Mouse (Mus musculus) intestine, embryonic 14.5 days (tissue): Measurements from ENCODE around the gene Tbc1d1. TPM values are rescaled to one million over a fixed set of nuclear protein-coding genes. Genes with fewer than 3 reads are reported as not detected.

Source experiments
- ATAC-seq: fragments of 200-750 bp; cut with Nextera tagmentation; replicated peaks from 2 replicates; pipeline ENCODE4 v1.8.0; 2017; ENCODE audit warnings: low read depth, moderate number of reproducible peaks, moderate TSS enrichment, moderate library complexity; ENCODE audit not compliant: low FRiP score, low TSS enrichment
- DNase-seq: peaks from one replicate; pipeline ENCODE4 v3.0.0-alpha.2; 2018; ENCODE audit warnings: low spot score
- H3K27ac ChIP-seq: fragments of 300-500 bp; sonication (generic); 2 replicates; pipeline ENCODE4 v1.5.1; 2014; ENCODE audit warnings: low read depth, mild to moderate bottlenecking, control low read depth
- H3K27me3 ChIP-seq: fragments of 300-500 bp; sonication (generic); replicated peaks from 2 replicates; pipeline ENCODE4 v1.6.1; 2014; ENCODE audit warnings: low read length, control low read depth; ENCODE audit not compliant: control insufficient read depth, insufficient read depth
- H3K36me3 ChIP-seq: fragments of 300-500 bp; sonication (generic); 2 replicates; pipeline ENCODE4 v1.6.1; 2014; ENCODE audit warnings: low read length, control low read depth; ENCODE audit not compliant: control insufficient read depth, insufficient read depth
- H3K4me1 ChIP-seq: fragments of 300-500 bp; sonication (generic); replicated peaks from 2 replicates; pipeline ENCODE4 v1.6.1; 2014; ENCODE audit warnings: low read length, control low read depth, mixed read lengths; ENCODE audit not compliant: control insufficient read depth, insufficient read depth
- H3K4me2 ChIP-seq: fragments of 300-500 bp; sonication (generic); 2 replicates; pipeline ENCODE4 v1.6.1; 2014; ENCODE audit warnings: low read length
- H3K4me3 ChIP-seq: fragments of 300-500 bp; sonication (generic); 2 replicates; pipeline ENCODE4 v1.5.1; 2014; ENCODE audit warnings: low read depth, low read length, control low read depth, mixed read lengths
- H3K9ac ChIP-seq: fragments of 300-500 bp; sonication (generic); 2 replicates; pipeline ENCODE4 v1.6.1; 2014; ENCODE audit warnings: mild to moderate bottlenecking, low read length
- H3K9me3 ChIP-seq: fragments of 300-500 bp; sonication (generic); 2 replicates; pipeline ENCODE4 v1.6.1; 2016; ENCODE audit warnings: low read length, control low read depth; ENCODE audit not compliant: control insufficient read depth
- WGBS: fragments of 180-500 bp; shearing (Covaris S2); extraction: QIAGEN DNeasy Blood & Tissue Kit; methylation state at CpG from one replicate; pipeline ENCODE4 v1.1.7; 2014; 5-methylcytosine and 5-hydroxymethylcytosine counted together
- polyA plus RNA-seq: library from polyadenylated mRNA; unstranded; fragments of >200 nt; fragmentation: Nextera tagmentation; extraction: Ambion mirVana; gene quantifications from 2 replicates; pipeline ENCODE4 v1.2.1, GENCODE M21; 2014

Tbc1d1 gene
- polyA plus RNA-seq, 1 experiment from 2014 or later, result 41.3 TPM

GRCm38 (mm10) chr5:64384546-64384945, 228.4 kb downstream of the Tbc1d1 start:
- DNase-seq (no peak), ATAC-seq (no peak)
- H3K27ac ChIP-seq, result no peak overlapping the region
- H3K9me3 ChIP-seq, result no peaks in the 10 kb centered on the region
- H3K4me3 ChIP-seq, result no peak overlapping the region
- H3K4me2 ChIP-seq, result no peak overlapping the region
- no peaks in the 10 kb centered on the region for H3K36me3 ChIP-seq
- H3K27me3 ChIP-seq, result no peaks in the 10 kb centered on the region
- H3K9ac ChIP-seq, result no peak overlapping the region
- WGBS, result 81% methylated on average over 6 of the region's 6 CpGs
- peaks cover 44% of the 10 kb centered on the region for H3K4me1 ChIP-seq

DNA sequence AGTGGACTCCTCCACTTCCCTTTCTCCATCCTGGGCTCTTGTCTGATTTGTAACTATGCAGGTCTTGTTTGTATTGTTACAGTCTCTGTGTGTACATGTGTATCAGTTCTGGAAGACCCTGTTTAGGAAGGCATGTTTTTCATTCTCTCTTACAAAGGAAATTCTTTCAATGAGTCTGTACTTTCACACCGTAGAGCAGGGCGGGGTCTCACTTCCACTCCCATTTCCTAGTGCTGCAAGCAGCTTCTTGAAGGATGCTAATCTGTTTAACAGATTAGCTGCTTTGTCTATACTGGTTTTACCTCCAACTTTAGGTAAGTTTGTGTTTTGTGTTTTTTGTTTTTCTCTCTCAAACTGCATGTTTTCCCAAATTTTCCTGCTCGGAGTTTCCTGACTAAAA, 230.9 kb downstream of the Tbc1d1 start:
- no peak overlapping the region for H3K9ac ChIP-seq
- 80% methylated on average over 3 of the region's 3 CpGs for WGBS
- H3K27ac ChIP-seq, result no peak overlapping the region
- no peak for ATAC-seq
- peaks cover 34% of the 10 kb centered on the region for H3K4me1 ChIP-seq
- H3K4me2 ChIP-seq, result no peak overlapping the region
- DNase-seq, result no peak
- no peaks in the 10 kb centered on the region for H3K36me3 ChIP-seq
- H3K27me3 ChIP-seq, result no peaks in the 10 kb centered on the region
- no peak overlapping the region for H3K4me3 ChIP-seq
- no peaks in the 10 kb centered on the region for H3K9me3 ChIP-seq

GRCm38 (mm10) chr5:64389202-64389929, 233.3 kb downstream of the Tbc1d1 start:
- peaks cover 23% of the 10 kb centered on the region; the same call in 1 of the 2 replicates for H3K4me1 ChIP-seq

GRCm38 (mm10) chr5:64391346-64391745, 235.2 kb downstream of the Tbc1d1 start:
- Histone ChIP-seq H3K27me3 (no peaks in the 10 kb centered on the region), H3K4me1 (peaks cover 23% of the 10 kb centered on the region; the same call in 1 of the 2 replicates), H3K4me2 (no peak overlapping the region), H3K9me3 (no peaks in the 10 kb centered on the region), H3K9ac (no peak overlapping the region), H3K4me3 (no peak overlapping the region), H3K27ac (no peak overlapping the region), H3K36me3 (no peaks in the 10 kb centered on the region)
- no peak for DNase-seq
- 34% methylated on average over 4 of the region's 4 CpGs for WGBS
- ATAC-seq, result 0 out of 2 replicates have a peak, but pooled peaks have one; percentile 6

More at GRCm38 (mm10) chr5:64389202-64389929, 233.3 kb downstream of the Tbc1d1 start:
- Histone ChIP-seq H3K4me2 (no peak overlapping the region), H3K9ac (no peak overlapping the region), H3K4me3 (no peak overlapping the region), H3K36me3 (no peaks in the 10 kb centered on the region), H3K27ac (peak overlapping the region; percentile 9; the same call in 1 of the 2 replicates), H3K27me3 (no peaks in the 10 kb centered on the region), H3K9me3 (no peaks in the 10 kb centered on the region)
- ATAC-seq, result peak; percentile 81
- WGBS, result 30% methylated on average over 6 of the region's 6 CpGs
- no peak for DNase-seq

DNA sequence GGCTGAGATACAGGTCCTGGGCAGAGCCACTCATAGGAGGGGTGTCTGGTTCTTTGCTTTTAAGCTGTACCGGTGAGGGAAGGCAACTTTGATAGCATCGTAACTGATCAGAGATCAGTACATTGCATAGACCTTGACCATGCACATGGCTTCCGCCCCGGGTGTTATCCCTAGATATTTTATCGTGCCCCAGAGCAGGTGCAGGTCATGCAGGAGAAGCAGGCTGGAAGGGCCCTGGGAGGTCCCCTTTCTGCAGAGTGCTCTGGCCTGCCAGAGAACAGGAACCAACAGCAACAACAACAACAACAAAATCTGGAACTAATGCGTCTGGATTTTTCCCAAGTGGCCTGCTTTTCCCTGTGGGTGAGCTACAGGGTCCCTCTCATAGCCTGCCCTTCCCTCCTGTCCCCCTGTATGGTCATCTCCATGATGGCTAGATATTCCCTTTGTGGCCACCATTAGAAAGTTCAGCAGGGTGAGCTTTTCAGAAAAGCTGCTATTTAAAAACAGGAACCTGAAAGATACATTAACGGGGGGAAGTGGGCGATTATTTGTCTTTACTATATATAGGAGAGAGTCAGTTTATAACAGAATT, 236.4 kb downstream of the Tbc1d1 start:
- no peak overlapping the region for H3K4me3 ChIP-seq
- no peak for ATAC-seq
- DNase-seq, result no peak
- no peak overlapping the region for H3K4me2 ChIP-seq
- peaks cover 23% of the 10 kb centered on the region; the same call in 1 of the 2 replicates for H3K4me1 ChIP-seq
- no peaks in the 10 kb centered on the region for H3K36me3 ChIP-seq
- H3K9me3 ChIP-seq, result no peaks in the 10 kb centered on the region
- no peaks in the 10 kb centered on the region for H3K27me3 ChIP-seq
- H3K27ac ChIP-seq, result no peak overlapping the region
- WGBS, result 82% methylated on average over 8 of the region's 8 CpGs
- no peak overlapping the region for H3K9ac ChIP-seq

DNA sequence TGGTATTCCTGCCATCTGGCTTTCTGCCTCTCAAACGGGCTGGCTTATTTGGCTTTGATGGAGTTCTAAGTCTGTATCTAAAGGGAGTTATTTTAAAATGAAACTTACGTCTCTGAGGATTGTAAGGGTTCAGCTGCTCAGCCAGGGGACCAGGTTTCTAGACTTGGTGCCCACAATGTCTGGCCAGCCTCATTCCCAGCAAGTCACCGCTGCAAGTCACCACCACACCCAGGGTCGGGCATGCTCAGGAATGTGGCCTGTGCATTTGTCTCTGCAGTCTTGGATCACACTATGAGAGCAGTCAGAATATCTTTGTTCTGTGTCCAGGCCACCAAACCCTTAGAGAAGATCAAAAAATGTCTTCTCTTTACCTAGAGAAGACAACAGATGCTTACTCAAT, 237.4 kb downstream of the Tbc1d1 start:
- H3K9me3 ChIP-seq, result no peaks in the 10 kb centered on the region

DNA sequence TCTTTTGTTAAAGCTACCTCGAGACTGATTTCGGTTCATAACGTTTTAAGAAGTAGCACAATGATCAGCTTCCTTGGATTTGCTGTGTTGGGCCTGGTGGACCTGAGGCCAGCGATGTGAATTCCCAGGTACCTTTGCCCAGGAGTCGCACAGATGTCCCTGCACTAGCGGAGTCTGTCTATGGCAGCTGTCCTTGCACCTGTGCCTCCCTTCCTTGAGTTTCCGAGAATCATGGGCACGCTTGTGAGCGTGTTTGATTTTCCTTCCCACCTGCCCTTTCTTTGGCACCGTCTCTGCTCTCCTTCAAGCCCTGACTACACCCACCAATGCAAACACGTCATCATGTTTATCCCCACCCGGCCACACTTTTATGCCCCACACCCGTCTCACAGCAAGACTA, 242.1 kb downstream of the Tbc1d1 start:
- WGBS, result 79% methylated on average over 13 of the region's 13 CpGs
- Histone ChIP-seq H3K36me3 (no peaks in the 10 kb centered on the region), H3K4me1 (no peaks in the 10 kb centered on the region), H3K4me3 (no peak overlapping the region), H3K27me3 (no peaks in the 10 kb centered on the region), H3K9ac (no peak overlapping the region), H3K9me3 (no peaks in the 10 kb centered on the region), H3K27ac (no peak overlapping the region), H3K4me2 (no peak overlapping the region)
- no peak for ATAC-seq
- no peak for DNase-seq

More for the DNA sequence above, 237.4 kb downstream of the Tbc1d1 start:
- Histone ChIP-seq H3K4me2 (no peak overlapping the region), H3K4me1 (peaks cover 18% of the 10 kb centered on the region; the same call in 1 of the 2 replicates), H3K36me3 (no peaks in the 10 kb centered on the region), H3K4me3 (no peak overlapping the region), H3K9ac (no peak overlapping the region), H3K27ac (no peak overlapping the region), H3K27me3 (no peaks in the 10 kb centered on the region)
- WGBS, result 81% methylated on average over 4 of the region's 4 CpGs
- DNase-seq, result no peak
- ATAC-seq, result no peak

DNA sequence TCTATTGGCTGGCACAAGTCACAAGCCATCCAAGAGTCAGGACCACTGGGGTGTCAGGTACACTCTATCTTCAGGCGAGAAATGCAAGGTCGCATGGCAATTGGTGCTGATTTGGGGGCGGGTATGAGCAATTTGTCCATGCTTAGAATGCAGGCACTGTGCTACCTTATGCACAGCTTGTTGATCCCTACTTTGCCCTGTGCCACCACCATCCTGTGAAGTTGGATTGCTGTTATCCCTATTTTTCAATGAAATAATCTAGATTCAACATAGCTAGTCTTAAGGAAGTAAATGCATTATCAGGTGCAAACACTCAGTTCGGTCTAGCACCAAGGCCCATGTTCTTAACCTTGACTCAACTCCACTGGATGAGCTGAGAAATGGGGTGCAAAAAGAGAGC, 244.6 kb downstream of the Tbc1d1 start:
- H3K4me2 ChIP-seq, result no peak overlapping the region
- H3K4me3 ChIP-seq, result no peak overlapping the region
- no peaks in the 10 kb centered on the region for H3K36me3 ChIP-seq
- WGBS, result 93% methylated on average over 4 of the region's 4 CpGs
- no peak overlapping the region for H3K9ac ChIP-seq
- H3K27ac ChIP-seq, result no peak overlapping the region
- ATAC-seq, result no peak
- no peaks in the 10 kb centered on the region for H3K4me1 ChIP-seq
- no peaks in the 10 kb centered on the region for H3K9me3 ChIP-seq
- no peak for DNase-seq
- no peaks in the 10 kb centered on the region for H3K27me3 ChIP-seq
